Mouse (Mus musculus): ENCODE measurements around the gene Gpr107.

Gpr107 gene

DNA sequence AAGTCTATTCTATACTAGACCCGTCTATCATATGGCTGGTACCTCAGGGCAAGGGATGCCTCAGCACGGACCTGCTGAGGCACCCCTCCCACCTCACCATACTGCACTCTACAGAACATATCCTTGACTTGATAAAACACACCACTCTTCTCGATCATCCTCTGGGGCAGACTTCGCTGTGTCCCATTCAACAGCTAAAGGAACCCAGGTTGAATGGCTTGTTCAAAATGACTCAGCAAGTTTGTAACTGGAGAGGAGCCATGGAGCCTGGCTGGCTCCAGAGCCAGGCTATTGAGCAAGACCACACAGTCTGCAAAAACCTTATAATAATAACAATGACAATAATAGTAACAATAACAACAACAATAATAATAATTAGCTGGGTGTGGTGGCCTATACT, 24.2 kb upstream of the Gpr107 start:
- DNase-seq, result no peak

DNA sequence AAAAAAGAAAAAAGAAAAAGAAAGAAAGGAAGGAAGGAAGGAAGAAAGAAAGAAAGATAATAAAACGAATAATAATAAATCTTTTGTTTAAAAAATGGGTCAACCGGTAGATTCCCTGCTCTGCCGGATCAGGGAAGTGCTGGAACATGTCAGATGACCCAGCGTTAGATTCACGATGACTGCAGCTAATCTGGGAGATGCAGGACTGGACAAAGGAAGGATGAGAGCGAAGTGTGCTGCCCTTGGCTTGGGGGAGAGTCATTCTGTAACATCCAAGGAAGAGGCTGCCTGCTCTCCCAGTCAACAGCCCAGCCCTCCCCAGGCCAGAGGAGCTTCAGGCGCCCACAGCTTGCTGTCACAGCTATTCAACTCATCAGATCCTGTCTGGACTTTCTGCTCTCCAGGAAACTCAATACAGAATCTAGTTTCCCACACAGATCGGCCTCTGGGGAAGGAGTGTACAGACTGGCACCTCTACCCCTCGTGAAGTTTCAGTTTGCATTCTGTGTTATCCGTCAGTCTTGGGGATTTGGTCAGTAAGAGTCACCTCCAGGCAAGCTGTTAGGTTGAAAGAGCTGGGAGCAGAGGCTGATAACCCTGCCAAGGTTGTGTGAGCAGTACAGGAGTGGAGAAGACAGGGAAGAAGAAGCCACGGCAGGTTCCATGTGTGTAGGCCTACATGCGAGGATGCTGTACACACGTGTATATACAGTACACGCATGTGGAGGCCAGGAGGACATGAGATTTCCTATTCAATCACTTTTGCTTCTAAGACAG, 22.2 kb upstream of the Gpr107 start:
- no peak for DNase-seq

DNA sequence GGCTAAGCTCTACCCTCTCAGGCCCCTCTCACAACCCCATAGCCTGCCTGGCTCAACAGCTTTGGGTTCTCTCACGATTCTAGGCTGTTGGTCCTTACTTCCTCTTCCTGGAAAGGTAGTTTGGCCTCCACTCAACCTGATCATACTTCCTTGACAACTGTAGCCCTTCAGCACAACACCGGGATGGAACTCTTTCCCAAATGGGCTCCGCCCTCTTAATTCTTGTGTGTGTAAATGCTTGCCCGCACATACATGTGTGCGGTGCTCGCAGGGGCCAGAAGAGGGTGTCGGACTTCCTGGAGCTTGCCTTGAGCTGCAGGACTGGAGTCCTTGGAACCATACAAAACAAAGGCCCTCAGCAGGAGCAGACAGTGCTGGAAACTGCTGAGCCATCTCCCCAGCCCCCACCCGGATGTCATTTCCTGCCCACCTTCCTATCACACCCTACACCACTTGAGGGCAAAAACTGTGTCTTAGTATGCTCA, 21.3 kb upstream of the Gpr107 start:
- peak; percentile 61 for DNase-seq

GRCm38 (mm10) chr2:31132682-31133081, 19.4 kb upstream of the Gpr107 start:
- DNase-seq, result peak; percentile 37

GRCm38 (mm10) chr2:31133981-31134380, 18.1 kb upstream of the Gpr107 start:
- DNase-seq, result no peak

DNA sequence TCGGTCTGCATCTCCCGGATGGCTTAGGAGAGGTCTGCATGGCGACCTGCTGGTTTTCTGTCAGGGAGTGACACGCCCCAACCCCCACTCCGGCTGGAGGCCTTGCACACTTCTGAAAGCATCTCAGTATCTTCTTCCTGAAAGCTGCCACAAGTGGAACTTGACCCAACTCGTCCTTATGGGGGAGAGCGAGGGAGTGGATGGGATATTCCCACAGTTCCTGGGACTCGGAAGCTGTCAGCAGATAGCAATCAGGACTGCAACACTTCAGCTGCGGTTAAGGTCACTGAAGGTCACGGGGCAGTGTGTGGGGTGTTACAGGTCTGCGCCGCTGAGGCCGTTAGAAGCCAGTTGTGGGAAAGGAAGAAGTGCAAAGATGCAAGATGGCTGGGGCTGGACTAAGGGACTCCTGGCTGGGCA, 16.6 kb upstream of the Gpr107 start:
- no peak for DNase-seq

GRCm38 (mm10) chr2:31136338-31136737, 15.8 kb upstream of the Gpr107 start:
- no peak for DNase-seq

DNA sequence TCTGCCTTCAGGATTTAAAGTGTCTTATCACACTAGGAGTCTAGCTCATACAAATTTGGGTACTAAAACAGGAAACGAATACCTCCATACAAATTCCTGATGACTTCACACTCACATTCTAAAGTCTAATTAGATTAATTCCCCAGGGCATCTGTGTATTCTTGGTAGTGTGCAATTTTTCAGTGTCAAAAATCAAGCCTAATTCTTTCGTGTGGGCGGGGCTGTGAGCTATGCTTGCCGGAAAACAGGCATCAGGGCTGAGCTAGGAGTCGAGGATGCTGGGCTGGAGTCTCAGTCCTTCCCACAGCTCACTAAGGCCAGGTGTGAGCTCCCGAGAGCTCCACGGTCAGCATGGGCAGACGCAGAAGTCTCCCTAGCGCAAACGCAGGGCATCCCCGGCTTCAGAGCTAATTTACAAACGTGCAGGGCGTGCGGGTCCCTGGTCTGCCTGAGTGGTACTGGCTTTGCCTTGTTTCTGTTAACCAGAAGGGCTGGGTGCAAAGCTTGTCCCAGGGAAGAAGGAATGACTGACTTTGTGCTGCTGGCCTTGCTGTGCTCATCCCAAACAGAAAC, 15.0 kb upstream of the Gpr107 start:
- DNase-seq, result no peak

DNA sequence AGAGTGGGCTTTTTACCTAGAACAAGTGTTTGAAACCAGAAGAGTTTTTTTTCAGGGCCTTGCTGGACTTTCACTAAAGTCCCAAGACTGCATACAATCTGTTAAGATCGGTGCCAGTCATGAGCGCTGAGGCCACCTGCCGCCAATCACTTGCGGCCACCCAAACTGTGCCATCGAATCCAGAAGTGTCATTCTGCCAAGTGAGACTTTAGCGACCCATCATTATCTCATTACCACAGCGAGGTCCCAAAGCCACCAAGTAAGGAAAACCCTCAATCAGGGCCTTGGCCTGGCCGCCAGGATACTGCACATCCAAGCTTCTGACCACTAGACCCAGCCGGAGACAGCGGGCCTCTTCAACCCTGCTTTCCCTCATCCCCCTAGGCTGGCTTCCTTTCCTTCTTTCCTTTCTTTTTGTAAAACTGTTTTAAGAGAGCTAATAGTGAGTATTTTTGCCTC, 12.9 kb upstream of the Gpr107 start:
- DNase-seq, result no peak

DNA sequence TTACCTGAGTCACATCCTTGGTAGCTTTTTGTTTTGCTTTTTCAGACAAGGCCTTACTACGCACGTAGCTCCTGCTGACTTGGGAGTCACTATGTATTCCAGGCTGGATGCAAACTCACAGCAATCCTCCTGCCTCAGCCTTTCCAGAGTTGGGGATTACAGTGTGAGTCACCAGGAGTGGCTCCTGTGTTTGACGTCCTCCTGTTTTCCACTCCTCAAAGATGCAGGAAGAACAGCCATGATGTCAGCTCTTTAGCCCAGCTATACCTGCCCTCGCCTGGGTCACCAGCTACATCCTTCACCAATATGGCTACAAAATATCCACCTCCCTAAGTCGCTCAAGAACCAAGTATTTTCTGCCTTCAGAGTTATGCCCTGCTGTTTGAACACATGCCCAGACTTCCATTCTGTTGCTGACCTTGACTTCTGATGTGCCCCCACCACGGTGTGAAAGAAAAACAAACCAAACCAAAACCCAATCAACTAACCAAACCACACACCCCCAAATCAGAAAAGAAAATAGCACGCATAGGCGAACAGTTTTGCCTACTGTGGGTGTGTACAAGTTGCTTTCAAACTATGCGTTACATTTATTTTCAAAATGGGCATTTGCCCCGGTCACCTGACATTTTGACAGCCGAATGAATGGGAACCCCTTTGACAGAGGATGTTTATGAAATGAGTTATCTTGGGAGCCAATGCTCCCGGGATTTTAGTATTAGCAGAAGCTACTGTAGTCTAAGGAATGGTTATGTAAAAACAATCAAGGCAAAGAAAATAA, 11.9 kb upstream of the Gpr107 start:
- no peak for DNase-seq

GRCm38 (mm10) chr2:31140772-31141073, 11.4 kb upstream of the Gpr107 start:
- DNase-seq, result peak; percentile 57

DNA sequence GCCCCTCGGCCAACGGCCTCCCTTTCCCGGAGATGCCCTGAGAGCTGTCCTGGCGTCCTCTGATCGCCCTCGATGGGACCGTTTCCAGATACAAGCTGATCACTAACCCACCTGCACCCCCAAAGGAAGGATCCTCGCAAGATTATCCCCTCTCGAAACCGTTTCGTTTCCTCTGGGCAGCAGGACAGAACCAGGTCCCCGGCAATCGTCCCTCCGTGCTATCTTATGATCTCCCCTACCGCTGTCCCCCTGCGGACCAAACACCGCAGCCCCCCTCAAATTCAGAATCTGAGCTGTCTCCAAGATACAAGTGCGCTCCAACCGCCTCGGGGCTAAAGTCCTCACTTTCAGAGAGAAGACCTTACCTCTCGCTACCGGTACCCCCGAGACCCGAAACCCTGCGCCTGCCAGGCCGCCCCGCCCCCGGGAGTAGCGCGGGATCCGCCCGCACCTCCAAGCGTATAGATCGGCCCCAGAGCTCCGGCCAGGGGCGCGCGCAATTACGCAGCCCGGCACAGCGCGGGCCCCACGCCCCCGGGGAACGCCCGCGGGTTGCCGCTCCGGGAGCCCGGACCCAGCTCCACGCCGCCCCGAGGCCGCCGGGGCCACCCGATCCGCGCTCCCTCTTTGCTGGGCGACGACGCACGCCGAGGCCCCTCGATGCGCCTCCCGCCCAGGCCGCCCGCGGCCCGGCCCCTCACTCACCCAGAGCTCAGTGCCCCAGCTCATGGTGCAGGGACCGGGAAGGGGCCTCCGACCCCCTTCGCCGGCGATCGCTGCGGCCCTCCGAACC, 10.8 kb upstream of the Gpr107 start:
- DNase-seq, result no peak

- DNase-seq, result peak; percentile 93
Measured at GRCm38 (mm10) chr2:31141867-31142454, 10.2 kb upstream of the Gpr107 start, which contains the start of gene Fnbp1. Gene Fnbp1 (minus strand): TSS chr2:31142008.

GRCm38 (mm10) chr2:31142505-31142904, 9.6 kb upstream of the Gpr107 start:
- DNase-seq, result no peak

DNA sequence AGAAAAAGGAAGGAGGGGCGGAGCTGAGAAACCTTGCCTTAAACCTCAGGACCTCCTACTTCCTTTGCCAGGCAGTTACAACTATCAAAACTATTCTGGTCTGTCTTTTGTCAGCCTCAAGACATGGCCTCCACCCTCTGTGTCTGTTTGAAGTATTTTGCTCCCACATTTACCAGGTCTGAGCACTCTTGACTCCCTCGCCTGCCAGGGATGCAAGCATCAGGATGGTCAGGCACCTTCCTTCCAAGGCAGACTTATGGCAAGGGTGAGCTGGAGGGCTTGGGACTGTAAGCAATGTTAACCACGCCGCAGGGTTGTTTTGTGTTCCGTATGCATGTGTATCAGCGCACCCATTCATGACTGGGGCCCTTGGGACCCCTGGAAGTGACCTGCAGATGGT, 8.8 kb upstream of the Gpr107 start:
- DNase-seq, result no peak

GRCm38 (mm10) chr2:31143768-31144695, 8.1 kb upstream of the Gpr107 start:
- DNase-seq, result no peak

DNA sequence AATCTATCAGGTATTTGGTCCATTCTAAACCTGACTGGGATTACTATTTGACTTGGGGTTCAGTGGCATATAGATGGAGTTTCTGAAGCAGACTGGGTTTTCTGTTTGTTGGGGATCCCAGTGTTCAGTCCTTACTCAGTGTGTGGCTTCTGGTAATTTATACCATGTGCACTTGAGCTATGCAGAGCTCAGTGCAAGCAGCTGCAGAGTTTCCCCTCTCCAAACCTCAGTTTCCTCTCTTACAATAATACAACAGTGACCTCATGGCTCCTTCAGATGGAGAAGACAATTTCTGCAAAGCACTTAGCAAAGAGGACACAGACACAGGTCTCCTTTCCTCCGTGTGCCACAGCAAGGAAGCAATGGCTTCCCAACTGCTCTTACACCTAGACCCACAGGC, 7.2 kb upstream of the Gpr107 start:
- no peak for DNase-seq

- no peak for DNase-seq
Measured at GRCm38 (mm10) chr2:31147054-31147453, 5.1 kb upstream of the Gpr107 start.

DNA sequence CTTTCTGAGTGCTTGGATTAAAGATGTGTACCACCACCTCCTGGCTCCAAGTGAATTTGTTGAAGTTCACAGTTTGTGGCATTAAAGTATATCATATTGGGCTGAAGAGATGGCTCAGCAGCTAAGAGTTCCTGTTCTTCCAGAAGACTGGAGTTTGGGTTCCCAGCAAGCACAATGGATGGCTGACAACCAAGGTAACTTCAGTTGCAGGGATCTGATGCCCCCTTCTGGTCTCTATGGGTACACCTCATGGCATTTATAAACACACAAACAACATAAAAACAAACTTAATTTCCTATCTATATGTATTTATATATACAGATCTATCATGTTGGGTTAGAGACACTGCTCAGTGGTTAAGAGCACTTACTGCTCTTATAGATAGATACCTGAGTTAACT, 1.4 kb upstream of the Gpr107 start:
- no peak for DNase-seq

- DNase-seq, result no peak
Measured at GRCm38 (mm10) chr2:31156846-31157245, 4.7 kb downstream of the Gpr107 start.

Data from kidney, postnatal 14 days (tissue).